Mouse (Mus musculus): Measurements from ENCODE around the gene Mettl3.

- TF ChIP-seq NANOG (IDR thresholded peaks at IDR 0.05; ENCODE audit: borderline replicate concordance, low read length) (no peak), CTCF (conservative IDR thresholded peaks at IDR 0.05; ENCODE audit: low read length) (no peak), POU5F1 (IDR thresholded peaks at IDR 0.05; ENCODE audit: borderline replicate concordance, low read length) (no peak)
Measured at GRCm38 (mm10) chr14:52272781-52273180, 32.1 kb downstream of the Mettl3 start.

Data from E14TG2a.4 (cell line).